Mouse (Mus musculus): ENCODE results near the gene Foxd1. TPM values are rescaled to one million over a fixed set of nuclear protein-coding genes. Genes with fewer than 3 reads are reported as not detected.

Gene Foxd1
- polyA plus RNA-seq (2012) = not detected in 2 replicates

DNA sequence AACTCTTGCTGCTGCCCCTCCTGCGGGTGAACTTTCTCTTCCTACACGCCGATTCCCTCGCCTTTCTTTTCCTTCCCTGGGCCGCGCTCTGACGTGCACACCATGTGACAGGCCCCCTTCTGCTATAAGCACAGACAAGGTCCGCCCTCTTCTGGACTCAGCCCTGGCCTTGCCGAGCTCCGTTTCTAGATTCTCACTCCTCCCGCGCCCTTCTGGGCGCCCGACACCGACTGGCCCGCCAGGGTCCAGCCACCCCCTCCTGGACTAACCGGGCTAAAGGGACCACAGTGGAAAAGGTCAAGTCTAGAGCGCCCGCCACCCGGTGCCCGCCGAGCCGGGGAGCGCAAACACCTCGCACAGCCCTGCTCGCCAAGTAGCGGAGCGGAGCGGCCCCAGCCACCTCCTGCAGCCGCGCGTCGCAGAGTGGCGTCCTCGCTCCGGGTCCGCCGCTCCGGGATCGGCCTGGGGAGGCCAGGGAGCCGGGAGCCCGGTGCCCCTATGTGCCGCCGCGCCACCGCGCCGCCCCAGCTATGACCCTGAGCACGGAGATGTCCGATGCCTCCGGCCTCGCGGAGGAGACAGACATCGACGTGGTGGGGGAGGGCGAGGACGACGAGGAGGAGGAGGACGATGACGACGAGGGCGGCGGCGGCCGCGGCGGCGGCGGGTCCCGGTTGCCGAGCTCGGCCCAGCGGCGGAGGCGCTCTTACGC is at the start of gene Foxd1:
Gene Foxd1, plus strand, starts transcription at position 153 of the 712 bp plus-strand sequence.
- H3K4me3 ChIP-seq (replicated peaks) = no peak within 1 kb of the TSS
- no peak for TF ChIP-seq GATA1 (IDR thresholded peaks at IDR 0.05; ENCODE audit: low read length)
- no peak for TF ChIP-seq TAL1 (IDR thresholded peaks at IDR 0.05; ENCODE audit: low read length)
- H3K9me3 ChIP-seq (ENCODE audit: control insufficient read depth, low read length) = peaks cover 5% of the 10 kb centered on the region; the same call in 1 of the 2 replicates
- H3K36me3 ChIP-seq (ENCODE audit: control insufficient read depth) = no peaks in the 10 kb centered on the region
- peaks cover 99% of the 10 kb centered on the region for H3K27me3 ChIP-seq (ENCODE audit: control insufficient read depth)
- H3K4me1 ChIP-seq (ENCODE audit: control insufficient read depth) = peaks cover 4% of the 10 kb centered on the region

DNA sequence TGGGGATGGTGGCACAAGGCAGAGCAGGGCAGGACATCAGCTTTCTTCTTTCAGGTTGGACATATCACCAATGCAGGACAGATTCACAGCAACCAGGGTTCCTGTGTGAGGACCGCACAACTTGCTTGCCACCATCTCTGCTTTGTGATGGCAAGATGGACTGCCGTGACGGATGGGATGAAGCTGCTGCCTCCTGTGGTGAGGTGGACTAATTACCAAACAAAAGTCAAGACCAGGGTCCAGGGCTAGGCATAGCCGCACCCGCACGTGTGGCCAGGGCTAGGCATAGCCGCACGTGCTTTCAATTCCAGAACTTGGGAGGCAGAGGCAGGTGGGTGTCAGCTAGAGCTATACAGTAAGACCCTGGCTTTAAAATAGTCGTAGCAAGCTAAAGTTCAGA is 48.8 kb upstream of the Foxd1 start:
- Histone ChIP-seq H3K4me3 (replicated peaks) (no peak overlapping the region), H3K9me3 (ENCODE audit: control insufficient read depth, low read length) (no peaks in the 10 kb centered on the region), H3K4me1 (ENCODE audit: control insufficient read depth) (no peaks in the 10 kb centered on the region), H3K36me3 (ENCODE audit: control insufficient read depth) (peaks cover 30% of the 10 kb centered on the region), H3K27me3 (ENCODE audit: control insufficient read depth) (no peaks in the 10 kb centered on the region)
- TF ChIP-seq TAL1 (IDR thresholded peaks at IDR 0.05; ENCODE audit: low read length) (no peak), GATA1 (IDR thresholded peaks at IDR 0.05; ENCODE audit: low read length) (no peak)

DNA sequence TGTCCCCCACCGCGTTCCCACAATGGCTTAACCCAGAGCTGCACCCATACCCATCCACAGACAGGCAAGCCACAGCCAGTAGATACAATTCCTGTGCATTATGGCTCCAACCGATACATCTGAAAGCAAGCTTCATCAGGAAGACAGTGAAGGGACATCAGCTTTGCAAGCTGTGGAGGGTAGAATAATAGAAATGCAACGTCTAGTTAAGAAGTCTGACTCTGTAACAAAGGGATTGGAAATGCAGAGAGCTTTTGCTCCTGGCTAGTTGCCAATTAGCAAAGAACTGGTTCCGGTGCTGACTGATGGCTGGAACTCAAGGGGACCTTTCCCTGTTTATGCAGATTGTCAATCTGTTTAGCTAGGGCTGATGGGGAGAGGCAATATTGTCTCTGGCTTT is 47.6 kb upstream of the Foxd1 start:
- Histone ChIP-seq H3K4me3 (replicated peaks) (no peak overlapping the region), H3K27me3 (ENCODE audit: control insufficient read depth) (no peaks in the 10 kb centered on the region), H3K4me1 (ENCODE audit: control insufficient read depth) (no peaks in the 10 kb centered on the region), H3K36me3 (ENCODE audit: control insufficient read depth) (peaks cover 41% of the 10 kb centered on the region), H3K9me3 (ENCODE audit: control insufficient read depth, low read length) (no peaks in the 10 kb centered on the region)
- TF ChIP-seq TAL1 (IDR thresholded peaks at IDR 0.05; ENCODE audit: low read length) = no peak
- TF ChIP-seq GATA1 (IDR thresholded peaks at IDR 0.05; ENCODE audit: low read length) = no peak

DNA sequence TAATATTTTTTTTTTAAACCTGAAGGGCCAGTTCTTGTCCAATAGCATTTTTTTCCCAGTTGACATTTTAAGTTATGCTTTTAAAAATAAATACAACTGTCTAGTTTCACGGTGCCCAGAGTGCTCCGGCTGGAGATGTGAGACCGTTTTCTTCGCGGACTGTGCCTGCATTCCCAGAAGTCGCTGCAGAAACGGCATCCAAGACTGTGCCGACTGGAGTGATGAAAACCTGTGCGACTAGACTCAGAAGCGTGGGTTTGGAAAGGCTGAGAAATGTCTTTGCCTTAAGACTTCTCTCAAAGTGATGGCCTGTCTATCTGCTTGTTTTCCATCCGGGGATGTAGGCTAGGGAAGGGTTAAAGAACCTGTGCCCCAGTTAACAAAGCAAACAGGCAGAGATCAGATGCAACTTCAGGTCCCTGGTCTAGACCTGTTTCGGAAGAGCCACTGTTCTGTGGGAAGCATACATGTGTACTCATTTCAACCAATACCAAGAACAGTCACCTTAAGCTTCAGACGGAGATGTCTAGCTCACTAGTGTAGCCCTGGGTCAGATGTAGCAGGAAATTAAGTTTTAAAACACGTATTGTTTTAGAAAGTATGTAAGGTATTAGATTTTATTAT is 47.1 kb upstream of the Foxd1 start:
- Histone ChIP-seq H3K27me3 (ENCODE audit: control insufficient read depth) (no peaks in the 10 kb centered on the region), H3K4me3 (replicated peaks) (no peak overlapping the region), H3K9me3 (ENCODE audit: control insufficient read depth, low read length) (no peaks in the 10 kb centered on the region), H3K4me1 (ENCODE audit: control insufficient read depth) (peaks cover 2% of the 10 kb centered on the region; the same call in 1 of the 2 replicates), H3K36me3 (ENCODE audit: control insufficient read depth) (peaks cover 47% of the 10 kb centered on the region)
- TF ChIP-seq GATA1 (IDR thresholded peaks at IDR 0.05; ENCODE audit: low read length) (no peak), TAL1 (IDR thresholded peaks at IDR 0.05; ENCODE audit: low read length) (no peak)

DNA sequence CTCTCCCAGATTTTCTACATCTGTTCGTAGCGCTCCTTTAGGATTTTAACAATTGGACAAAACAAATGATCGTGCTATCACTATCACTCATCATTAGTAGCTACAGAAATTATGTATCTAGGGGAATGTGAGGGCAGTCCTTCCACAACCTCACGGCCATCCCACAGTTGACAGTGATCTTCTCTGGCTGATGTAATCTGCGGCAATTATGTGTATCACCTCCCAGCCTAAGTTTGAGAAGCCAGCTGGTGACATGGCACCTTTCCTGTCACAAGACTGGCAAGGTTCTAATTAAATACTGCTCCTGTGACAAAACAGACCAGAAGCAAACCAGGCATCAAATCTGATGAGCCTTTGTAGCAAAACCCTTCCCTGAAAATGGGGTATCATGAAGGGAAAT is 46.0 kb upstream of the Foxd1 start:
- TF ChIP-seq GATA1 (IDR thresholded peaks at IDR 0.05; ENCODE audit: low read length) (no peak), TAL1 (IDR thresholded peaks at IDR 0.05; ENCODE audit: low read length) (no peak)
- Histone ChIP-seq H3K4me1 (ENCODE audit: control insufficient read depth) (peaks cover 2% of the 10 kb centered on the region; the same call in 1 of the 2 replicates), H3K27me3 (ENCODE audit: control insufficient read depth) (no peaks in the 10 kb centered on the region), H3K4me3 (replicated peaks) (no peak overlapping the region), H3K9me3 (ENCODE audit: control insufficient read depth, low read length) (no peaks in the 10 kb centered on the region), H3K36me3 (ENCODE audit: control insufficient read depth) (peaks cover 57% of the 10 kb centered on the region)

DNA sequence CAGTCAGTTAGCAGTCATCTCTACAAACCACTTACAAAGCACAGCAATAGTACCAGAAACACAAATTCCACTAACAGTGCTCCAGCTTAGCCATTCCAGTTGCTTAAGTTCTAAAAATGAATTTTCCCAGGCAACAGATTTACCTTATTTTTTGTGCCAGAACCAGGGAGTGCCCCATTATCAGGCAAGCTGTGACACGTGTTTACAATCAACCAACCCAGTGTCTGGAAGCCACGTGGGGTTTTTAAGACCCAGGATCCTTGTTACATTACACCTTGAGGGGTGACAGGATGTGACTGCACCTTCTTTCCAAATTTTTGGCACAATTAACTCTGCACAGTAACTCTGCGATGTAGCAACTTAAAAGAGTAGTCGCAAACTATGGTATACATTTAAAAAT is 45.3 kb upstream of the Foxd1 start:
- no peaks in the 10 kb centered on the region for H3K9me3 ChIP-seq (ENCODE audit: control insufficient read depth, low read length)
- H3K4me3 ChIP-seq (replicated peaks) = no peak overlapping the region
- H3K27me3 ChIP-seq (ENCODE audit: control insufficient read depth) = no peaks in the 10 kb centered on the region
- H3K4me1 ChIP-seq (ENCODE audit: control insufficient read depth) = peaks cover 5% of the 10 kb centered on the region
- peaks cover 65% of the 10 kb centered on the region for H3K36me3 ChIP-seq (ENCODE audit: control insufficient read depth)
- TF ChIP-seq GATA1 (IDR thresholded peaks at IDR 0.05; ENCODE audit: low read length) = no peak
- no peak for TF ChIP-seq TAL1 (IDR thresholded peaks at IDR 0.05; ENCODE audit: low read length)

DNA sequence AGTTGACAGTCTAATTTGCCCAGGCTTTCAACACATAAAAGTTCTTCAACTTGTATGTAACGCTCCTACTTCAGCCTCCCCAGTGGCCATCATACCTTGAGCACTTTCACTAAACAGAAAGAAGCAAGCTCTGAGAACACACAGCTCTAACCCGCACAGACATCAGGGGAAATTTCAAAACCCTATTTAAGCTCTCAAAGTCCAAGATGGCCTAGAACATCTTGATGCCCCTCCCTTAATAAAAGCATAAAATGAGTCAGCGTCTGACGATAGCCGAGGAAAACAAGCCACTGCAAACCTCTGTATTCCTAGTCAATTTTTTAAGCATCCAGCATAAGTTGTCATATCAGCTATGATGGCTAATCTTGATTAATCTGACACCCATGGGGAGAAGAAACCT is 42.4 kb upstream of the Foxd1 start:
- Histone ChIP-seq H3K36me3 (ENCODE audit: control insufficient read depth) (peaks cover 80% of the 10 kb centered on the region), H3K27me3 (ENCODE audit: control insufficient read depth) (no peaks in the 10 kb centered on the region), H3K9me3 (ENCODE audit: control insufficient read depth, low read length) (no peaks in the 10 kb centered on the region), H3K4me1 (ENCODE audit: control insufficient read depth) (peaks cover 19% of the 10 kb centered on the region), H3K4me3 (replicated peaks) (no peak overlapping the region)
- TF ChIP-seq GATA1 (IDR thresholded peaks at IDR 0.05; ENCODE audit: low read length) (no peak), TAL1 (IDR thresholded peaks at IDR 0.05; ENCODE audit: low read length) (no peak)

DNA sequence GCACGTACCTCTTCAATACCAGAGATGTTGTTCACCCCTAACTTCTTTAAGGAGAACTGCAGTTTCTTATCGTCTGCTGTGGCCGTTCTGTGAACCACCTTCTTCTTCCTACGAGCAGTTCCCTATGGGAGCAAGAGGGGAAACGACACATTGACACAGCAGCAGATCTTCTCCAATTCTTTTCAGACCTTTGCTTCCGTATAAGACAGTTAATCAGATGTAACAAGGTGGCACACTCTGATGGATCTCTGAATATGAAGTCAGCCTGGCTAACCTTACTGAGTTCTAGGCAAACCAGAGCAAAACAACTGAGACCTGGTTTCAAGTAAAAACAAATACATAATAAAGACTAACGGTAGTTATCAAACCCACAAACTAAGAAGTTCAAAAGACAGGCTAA is 40.4 kb upstream of the Foxd1 start:
- Histone ChIP-seq H3K9me3 (ENCODE audit: control insufficient read depth, low read length) (no peaks in the 10 kb centered on the region), H3K27me3 (ENCODE audit: control insufficient read depth) (no peaks in the 10 kb centered on the region), H3K4me1 (ENCODE audit: control insufficient read depth) (peaks cover 22% of the 10 kb centered on the region), H3K36me3 (ENCODE audit: control insufficient read depth) (peaks cover 64% of the 10 kb centered on the region), H3K4me3 (replicated peaks) (no peak overlapping the region)
- TF ChIP-seq GATA1 (IDR thresholded peaks at IDR 0.05; ENCODE audit: low read length) (no peak), TAL1 (IDR thresholded peaks at IDR 0.05; ENCODE audit: low read length) (no peak)

DNA sequence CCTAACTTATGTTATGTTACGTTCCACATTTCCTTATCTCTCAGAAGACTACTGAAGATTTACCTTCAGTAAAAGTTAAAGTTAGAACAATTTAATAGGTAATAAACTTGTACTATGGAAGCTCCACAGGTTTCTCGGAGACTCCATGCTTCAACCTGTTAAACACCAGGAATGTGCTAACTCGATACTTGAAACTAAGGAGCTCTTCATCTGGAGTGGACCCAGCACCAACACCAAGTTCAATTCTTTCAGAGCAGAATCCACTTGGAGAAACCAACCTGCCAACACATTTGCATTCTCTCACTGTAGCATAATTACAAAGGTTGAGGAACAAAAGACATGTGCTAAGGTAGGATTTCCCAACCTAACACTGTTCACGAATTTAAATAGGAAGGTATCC is 38.9 kb upstream of the Foxd1 start:
- TF ChIP-seq GATA1 (IDR thresholded peaks at IDR 0.05; ENCODE audit: low read length) = no peak
- no peak for TF ChIP-seq TAL1 (IDR thresholded peaks at IDR 0.05; ENCODE audit: low read length)
- no peaks in the 10 kb centered on the region for H3K27me3 ChIP-seq (ENCODE audit: control insufficient read depth)
- peaks cover 22% of the 10 kb centered on the region for H3K4me1 ChIP-seq (ENCODE audit: control insufficient read depth)
- H3K36me3 ChIP-seq (ENCODE audit: control insufficient read depth) = peaks cover 52% of the 10 kb centered on the region
- peak overlapping the region; percentile 88 for H3K4me3 ChIP-seq (replicated peaks)
- no peaks in the 10 kb centered on the region for H3K9me3 ChIP-seq (ENCODE audit: control insufficient read depth, low read length)

Data from erythroblast, embryonic 14.5 days (primary cell).